Mouse (Mus musculus): ENCODE data around the gene Gm45717. TPM values are rescaled to one million over a fixed set of nuclear protein-coding genes. Genes with fewer than 3 reads are reported as not detected.
"Not testable (repeated sequence)": the region's sequence is repeated elsewhere in the genome, so short reads cannot be mapped to it uniquely, and the experiment has no call there.

Gm45717 gene
- polyA plus RNA-seq, 1 experiment from 2014 or later, result not detected

GRCm38 (mm10) chr7:140990185-140990584 lies 34.4 kb upstream of the Gm45717 start:
- ATAC-seq (replicated peaks; ENCODE audit: insufficient number of reproducible peaks, low FRiP score, low TSS enrichment, low read depth) (no peak), DNase-seq (ENCODE audit: low spot score) (no peak)

GRCm38 (mm10) chr7:140989022-140989421 lies 33.3 kb upstream of the Gm45717 start:
- Histone ChIP-seq H3K4me3 (ENCODE audit: low read depth, low read length) (no peak overlapping the region), H3K36me3 (replicated peaks; ENCODE audit: control insufficient read depth, insufficient read depth, low read depth, low read length) (no peaks in the 10 kb centered on the region), H3K27ac (replicated peaks; ENCODE audit: low read depth, low read length) (no peak overlapping the region), H3K9ac (replicated peaks; ENCODE audit: low read length) (no peak overlapping the region), H3K4me2 (ENCODE audit: low read depth, low read length) (no peak overlapping the region), H3K27me3 (ENCODE audit: control insufficient read depth, insufficient read depth, low read length) (no peaks in the 10 kb centered on the region), H3K9me3 (replicated peaks; ENCODE audit: control insufficient read depth, low read length) (no peaks in the 10 kb centered on the region), H3K4me1 (ENCODE audit: control insufficient read depth, insufficient read depth, low read length) (no peaks in the 10 kb centered on the region)
- ATAC-seq (replicated peaks; ENCODE audit: insufficient number of reproducible peaks, low FRiP score, low TSS enrichment, low read depth) (no peak), DNase-seq (ENCODE audit: low spot score) (no peak)
- 80% methylated on average over 4 of the region's 4 CpGs for WGBS

More at GRCm38 (mm10) chr7:140990185-140990584, 34.4 kb upstream of the Gm45717 start:
- Histone ChIP-seq H3K27me3 (ENCODE audit: control insufficient read depth, insufficient read depth, low read length) (no peaks in the 10 kb centered on the region), H3K4me2 (ENCODE audit: low read depth, low read length) (no peak overlapping the region), H3K36me3 (replicated peaks; ENCODE audit: control insufficient read depth, insufficient read depth, low read depth, low read length) (no peaks in the 10 kb centered on the region), H3K9me3 (replicated peaks; ENCODE audit: control insufficient read depth, low read length) (no peaks in the 10 kb centered on the region), H3K27ac (replicated peaks; ENCODE audit: low read depth, low read length) (no peak overlapping the region), H3K4me3 (ENCODE audit: low read depth, low read length) (no peak overlapping the region), H3K9ac (replicated peaks; ENCODE audit: low read length) (no peak overlapping the region), H3K4me1 (ENCODE audit: control insufficient read depth, insufficient read depth, low read length) (no peaks in the 10 kb centered on the region)
- WGBS, result 49% methylated on average over 6 of the region's 6 CpGs

- H3K9ac ChIP-seq (replicated peaks; ENCODE audit: low read length), result no peak overlapping the region
- DNase-seq (ENCODE audit: low spot score), result no peak
- 85% methylated on average over 17 of the region's 17 CpGs for WGBS
- no peak overlapping the region for H3K27ac ChIP-seq (replicated peaks; ENCODE audit: low read depth, low read length)
- no peaks in the 10 kb centered on the region for H3K27me3 ChIP-seq (ENCODE audit: control insufficient read depth, insufficient read depth, low read length)
- no peak for ATAC-seq (replicated peaks; ENCODE audit: insufficient number of reproducible peaks, low FRiP score, low TSS enrichment, low read depth)
- H3K4me3 ChIP-seq (ENCODE audit: low read depth, low read length), result no peak overlapping the region
- H3K9me3 ChIP-seq (replicated peaks; ENCODE audit: control insufficient read depth, low read length), result no peaks in the 10 kb centered on the region
- no peaks in the 10 kb centered on the region for H3K4me1 ChIP-seq (ENCODE audit: control insufficient read depth, insufficient read depth, low read length)
- H3K4me2 ChIP-seq (ENCODE audit: low read depth, low read length), result no peak overlapping the region
- no peaks in the 10 kb centered on the region for H3K36me3 ChIP-seq (replicated peaks; ENCODE audit: control insufficient read depth, insufficient read depth, low read depth, low read length)
Observed at GRCm38 (mm10) chr7:140987182-140988138, 31.7 kb upstream of the Gm45717 start.

GRCm38 (mm10) chr7:140982971-140983370 lies 27.2 kb upstream of the Gm45717 start:
- no peaks in the 10 kb centered on the region for H3K36me3 ChIP-seq (replicated peaks; ENCODE audit: control insufficient read depth, insufficient read depth, low read depth, low read length)
- H3K4me2 ChIP-seq (ENCODE audit: low read depth, low read length), result no peak overlapping the region
- no peaks in the 10 kb centered on the region for H3K4me1 ChIP-seq (ENCODE audit: control insufficient read depth, insufficient read depth, low read length)
- no peaks in the 10 kb centered on the region for H3K9me3 ChIP-seq (replicated peaks; ENCODE audit: control insufficient read depth, low read length)
- no peak overlapping the region for H3K9ac ChIP-seq (replicated peaks; ENCODE audit: low read length)
- DNase-seq (ENCODE audit: low spot score) (no peak), ATAC-seq (replicated peaks; ENCODE audit: insufficient number of reproducible peaks, low FRiP score, low TSS enrichment, low read depth) (no peak)
- H3K27me3 ChIP-seq (ENCODE audit: control insufficient read depth, insufficient read depth, low read length), result no peaks in the 10 kb centered on the region
- WGBS, result 91% methylated on average over 7 of the region's 7 CpGs
- H3K4me3 ChIP-seq (ENCODE audit: low read depth, low read length), result no peak overlapping the region
- no peak overlapping the region for H3K27ac ChIP-seq (replicated peaks; ENCODE audit: low read depth, low read length)

GRCm38 (mm10) chr7:140981704-140982103 lies 26.0 kb upstream of the Gm45717 start:
- Histone ChIP-seq H3K9ac (replicated peaks; ENCODE audit: low read length) (no peak overlapping the region), H3K4me3 (ENCODE audit: low read depth, low read length) (no peak overlapping the region), H3K4me1 (ENCODE audit: control insufficient read depth, insufficient read depth, low read length) (no peaks in the 10 kb centered on the region), H3K36me3 (replicated peaks; ENCODE audit: control insufficient read depth, insufficient read depth, low read depth, low read length) (no peaks in the 10 kb centered on the region), H3K9me3 (replicated peaks; ENCODE audit: control insufficient read depth, low read length) (no peaks in the 10 kb centered on the region), H3K4me2 (ENCODE audit: low read depth, low read length) (no peak overlapping the region), H3K27ac (replicated peaks; ENCODE audit: low read depth, low read length) (no peak overlapping the region), H3K27me3 (ENCODE audit: control insufficient read depth, insufficient read depth, low read length) (no peaks in the 10 kb centered on the region)
- WGBS, result 86% methylated on average over 8 of the region's 8 CpGs
- ATAC-seq (replicated peaks; ENCODE audit: insufficient number of reproducible peaks, low FRiP score, low TSS enrichment, low read depth) (no peak), DNase-seq (ENCODE audit: low spot score) (no peak)

GRCm38 (mm10) chr7:140976720-140977119 lies 21.0 kb upstream of the Gm45717 start:
- not testable (repeated sequence) for H3K27ac ChIP-seq (replicated peaks; ENCODE audit: low read depth, low read length); H3K4me3 ChIP-seq (ENCODE audit: low read depth, low read length); H3K9me3 ChIP-seq (replicated peaks; ENCODE audit: control insufficient read depth, low read length); H3K27me3 ChIP-seq (ENCODE audit: control insufficient read depth, insufficient read depth, low read length); H3K4me2 ChIP-seq (ENCODE audit: low read depth, low read length); H3K4me1 ChIP-seq (ENCODE audit: control insufficient read depth, insufficient read depth, low read length); DNase-seq (ENCODE audit: low spot score); H3K9ac ChIP-seq (replicated peaks; ENCODE audit: low read length); H3K36me3 ChIP-seq (replicated peaks; ENCODE audit: control insufficient read depth, insufficient read depth, low read depth, low read length); ATAC-seq (replicated peaks; ENCODE audit: insufficient number of reproducible peaks, low FRiP score, low TSS enrichment, low read depth)
- 90% methylated on average over 9 of the region's 9 CpGs for WGBS

GRCm38 (mm10) chr7:140975465-140975864 lies 19.7 kb upstream of the Gm45717 start:
- H3K27ac ChIP-seq (replicated peaks; ENCODE audit: low read depth, low read length), result no peak overlapping the region
- no peak overlapping the region for H3K4me2 ChIP-seq (ENCODE audit: low read depth, low read length)
- H3K4me3 ChIP-seq (ENCODE audit: low read depth, low read length), result no peak overlapping the region
- H3K9me3 ChIP-seq (replicated peaks; ENCODE audit: control insufficient read depth, low read length), result no peaks in the 10 kb centered on the region
- no peaks in the 10 kb centered on the region for H3K36me3 ChIP-seq (replicated peaks; ENCODE audit: control insufficient read depth, insufficient read depth, low read depth, low read length)
- no peak for ATAC-seq (replicated peaks; ENCODE audit: insufficient number of reproducible peaks, low FRiP score, low TSS enrichment, low read depth)
- DNase-seq (ENCODE audit: low spot score), result no peak
- no peak overlapping the region for H3K9ac ChIP-seq (replicated peaks; ENCODE audit: low read length)
- no peaks in the 10 kb centered on the region for H3K4me1 ChIP-seq (ENCODE audit: control insufficient read depth, insufficient read depth, low read length)
- H3K27me3 ChIP-seq (ENCODE audit: control insufficient read depth, insufficient read depth, low read length), result no peaks in the 10 kb centered on the region
- 21% methylated on average over 3 of the region's 3 CpGs for WGBS

GRCm38 (mm10) chr7:140974940-140975339 lies 19.2 kb upstream of the Gm45717 start:
- ATAC-seq (replicated peaks; ENCODE audit: insufficient number of reproducible peaks, low FRiP score, low TSS enrichment, low read depth) (no peak), DNase-seq (ENCODE audit: low spot score) (no peak)
- no peaks in the 10 kb centered on the region for H3K9me3 ChIP-seq (replicated peaks; ENCODE audit: control insufficient read depth, low read length)
- H3K4me3 ChIP-seq (ENCODE audit: low read depth, low read length), result no peak overlapping the region
- no peaks in the 10 kb centered on the region for H3K4me1 ChIP-seq (ENCODE audit: control insufficient read depth, insufficient read depth, low read length)
- H3K27ac ChIP-seq (replicated peaks; ENCODE audit: low read depth, low read length), result no peak overlapping the region
- WGBS, result 11% methylated on average over 9 of the region's 9 CpGs
- no peak overlapping the region for H3K9ac ChIP-seq (replicated peaks; ENCODE audit: low read length)
- H3K27me3 ChIP-seq (ENCODE audit: control insufficient read depth, insufficient read depth, low read length), result no peaks in the 10 kb centered on the region
- H3K36me3 ChIP-seq (replicated peaks; ENCODE audit: control insufficient read depth, insufficient read depth, low read depth, low read length), result no peaks in the 10 kb centered on the region
- no peak overlapping the region for H3K4me2 ChIP-seq (ENCODE audit: low read depth, low read length)

Measured in embryonic facial prominence, embryonic 11.5 days (tissue).